Mouse (Mus musculus) lung, postnatal 10 days (tissue): ENCODE results near the gene Ralbp1.

ENCODE experiments used
- DNase-seq: peaks from one replicate; pipeline ENCODE4 v3.0.0; 2021

Gene Ralbp1

DNA sequence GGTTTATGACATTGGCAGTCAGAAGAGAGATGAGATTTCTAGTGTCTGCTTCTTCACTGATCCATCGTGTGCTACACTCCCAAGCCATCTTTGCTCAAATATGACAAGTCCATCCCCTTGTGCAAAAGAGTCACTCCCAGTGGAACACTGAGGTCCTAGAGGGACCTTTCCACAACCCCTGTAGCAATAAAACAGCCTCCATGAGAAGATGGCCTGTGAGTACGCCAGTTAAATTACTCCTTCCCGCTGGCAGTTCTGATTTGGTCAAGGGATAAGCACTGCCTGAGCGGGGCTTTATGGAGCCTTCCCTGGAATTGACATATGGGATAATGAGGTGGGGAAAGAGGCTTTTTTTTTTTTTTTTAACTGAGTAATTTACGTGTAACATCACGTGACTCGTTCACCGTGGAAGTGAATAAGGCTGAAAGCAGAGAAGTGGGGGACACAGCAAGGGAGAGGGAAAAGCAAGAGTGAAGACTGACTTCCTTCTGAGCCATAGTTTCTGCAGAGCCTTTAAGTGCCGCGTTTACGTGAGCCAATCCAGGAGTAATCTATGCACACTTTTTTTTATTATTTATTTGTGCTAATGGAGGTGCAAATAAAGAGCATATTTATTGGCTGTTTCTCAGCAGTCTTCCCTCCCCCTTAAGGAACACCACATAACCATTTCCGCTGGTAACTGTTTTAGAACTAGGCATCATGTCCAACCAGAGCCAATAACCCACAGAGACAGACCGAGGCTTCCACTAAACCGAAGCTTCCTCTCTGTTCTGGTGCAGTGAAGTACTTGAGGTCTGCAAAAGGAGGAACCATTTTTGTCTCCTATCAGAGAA, at the start of gene Ralbp1:
Gene Ralbp1 (minus strand): TSS at position 102 of the 833 bp plus-strand sequence.
- peak; percentile 28 for DNase-seq

DNA sequence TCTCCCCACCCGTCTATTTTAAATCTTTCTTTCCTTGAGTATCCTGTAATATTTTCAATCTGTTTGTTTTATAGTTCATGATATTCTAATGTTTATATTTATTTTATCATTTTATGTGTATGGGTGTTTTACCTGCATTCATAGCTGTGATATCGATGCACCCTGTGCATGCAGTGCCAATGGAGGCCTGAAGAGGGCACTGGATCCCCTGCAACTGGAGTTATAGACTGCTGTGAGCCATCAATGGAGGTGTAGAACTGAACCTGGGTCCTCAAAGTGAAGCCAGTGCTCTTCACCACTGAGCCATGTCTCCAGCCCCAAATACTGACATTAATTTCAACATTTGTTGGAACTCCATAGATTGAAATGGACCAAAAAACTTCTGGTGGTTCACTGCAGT, 48.1 kb upstream of the Ralbp1 start:
- no peak for DNase-seq

DNA sequence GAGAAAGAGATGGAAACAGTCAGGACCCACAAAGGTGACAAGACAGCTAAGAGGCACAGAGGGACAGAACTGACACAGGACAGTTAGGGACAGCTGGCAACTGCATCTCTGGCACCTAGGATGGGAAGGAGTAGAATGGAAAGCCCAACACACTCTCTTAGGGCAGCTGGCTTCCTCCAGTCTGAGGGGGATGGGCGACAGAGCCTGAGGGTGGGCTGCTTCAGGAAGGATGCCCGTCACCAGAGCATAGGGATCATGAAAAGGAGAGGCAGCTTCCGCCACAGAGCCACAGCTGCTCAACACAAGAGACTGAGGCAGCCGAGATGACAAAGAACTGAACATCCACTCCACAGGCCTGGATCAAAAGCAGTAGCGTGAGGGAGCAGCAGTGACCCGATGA, 45.9 kb upstream of the Ralbp1 start:
- DNase-seq = peak; percentile 40

DNA sequence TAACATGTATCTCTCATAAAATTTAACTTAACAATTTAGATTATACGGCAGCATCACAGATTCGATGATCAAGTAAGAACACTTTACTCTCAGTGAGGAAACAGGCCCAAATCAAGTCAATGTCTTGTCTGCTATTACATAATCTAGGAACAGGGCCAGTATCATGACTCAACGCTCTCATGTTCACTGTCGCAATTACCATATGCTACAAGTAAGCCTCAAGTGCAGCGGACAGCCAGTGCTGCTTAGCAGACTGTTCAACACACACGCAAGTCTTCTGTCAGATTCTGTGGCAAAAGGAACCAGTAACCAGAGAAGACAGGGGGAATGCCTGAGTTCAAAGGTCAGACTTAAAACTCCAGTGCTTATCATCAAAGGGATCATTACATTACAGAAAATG, 45.4 kb upstream of the Ralbp1 start:
- DNase-seq = peak; percentile 81

DNA sequence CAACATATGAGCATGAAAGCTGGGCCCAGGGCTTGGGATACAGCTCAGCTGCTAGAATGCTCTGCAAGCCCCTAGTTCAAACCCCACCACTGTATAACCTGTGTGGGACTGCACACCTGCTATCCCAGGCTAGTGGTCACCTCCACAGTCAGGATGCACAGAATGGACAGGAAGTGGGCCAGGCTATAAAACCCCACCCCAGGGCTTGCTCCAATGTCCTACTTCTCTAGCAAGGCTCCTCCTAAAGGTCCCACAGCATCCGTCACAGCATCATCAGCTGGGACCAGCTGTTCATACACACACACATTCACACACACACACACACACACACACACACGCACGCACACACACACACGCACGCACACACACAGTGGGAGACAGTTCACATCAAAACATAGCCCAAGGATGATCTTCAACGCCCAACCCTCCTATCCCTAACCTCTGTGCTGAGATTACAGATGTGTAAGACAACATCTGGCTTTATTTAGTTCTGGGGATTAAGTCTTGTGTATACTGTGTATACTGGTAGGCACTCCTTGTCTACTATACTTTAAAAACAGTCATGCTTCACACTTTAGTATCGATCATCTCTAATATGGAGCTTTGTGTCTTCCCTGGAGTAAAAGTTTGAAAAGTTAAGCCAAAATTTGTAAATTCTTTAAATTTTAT, 44.7 kb upstream of the Ralbp1 start:
- DNase-seq = no peak

DNA sequence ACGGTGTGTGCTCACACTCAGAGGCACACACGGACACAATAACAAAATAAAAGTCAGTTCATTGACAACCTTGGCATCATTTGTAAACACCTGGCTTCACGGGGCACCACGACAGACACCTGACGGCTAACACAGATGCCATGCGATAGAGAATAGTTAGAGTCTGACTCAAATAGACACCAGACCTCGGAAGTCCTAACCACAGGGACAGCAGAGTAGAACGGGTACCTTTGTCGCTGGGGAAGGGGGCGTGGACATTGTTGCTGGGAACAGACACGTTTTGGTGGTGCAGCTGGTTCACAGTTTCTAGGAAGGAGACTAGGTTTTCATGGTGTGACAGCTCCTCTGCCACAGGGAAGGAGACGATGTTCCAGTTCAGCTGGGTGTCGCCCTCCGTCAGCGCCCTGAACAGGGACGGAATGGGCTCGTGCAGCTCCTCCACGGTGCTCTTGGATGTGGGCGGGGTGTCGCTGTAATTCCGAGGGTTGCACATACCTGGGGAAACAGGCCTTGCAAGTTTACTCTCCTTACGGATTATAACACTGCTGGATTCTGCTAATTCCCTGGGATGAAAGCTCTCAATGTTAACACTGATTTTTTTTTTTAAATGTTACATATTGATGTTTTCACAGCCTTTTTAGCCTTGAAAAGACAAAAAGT, 43.9 kb upstream of the Ralbp1 start:
- DNase-seq = peak; percentile 63

DNA sequence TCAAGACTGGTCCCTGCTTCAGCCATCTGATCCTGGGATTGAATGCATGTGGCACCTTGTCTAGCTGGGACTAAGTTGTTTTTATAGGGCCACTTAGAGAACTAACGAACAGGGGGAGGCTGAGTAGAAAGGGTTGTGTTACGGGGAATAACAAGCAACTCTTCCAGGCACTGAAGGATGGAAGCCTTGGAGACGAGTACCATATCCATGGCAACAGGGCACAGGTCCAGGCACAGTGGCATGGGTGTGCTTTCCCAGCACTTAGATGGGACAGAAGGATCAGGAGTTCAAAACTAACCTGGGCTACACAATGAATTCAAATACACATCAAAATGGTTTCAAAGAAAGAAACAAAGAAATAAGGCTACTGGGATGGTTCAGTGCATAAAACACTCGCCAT, 41.5 kb upstream of the Ralbp1 start:
- DNase-seq = no peak

DNA sequence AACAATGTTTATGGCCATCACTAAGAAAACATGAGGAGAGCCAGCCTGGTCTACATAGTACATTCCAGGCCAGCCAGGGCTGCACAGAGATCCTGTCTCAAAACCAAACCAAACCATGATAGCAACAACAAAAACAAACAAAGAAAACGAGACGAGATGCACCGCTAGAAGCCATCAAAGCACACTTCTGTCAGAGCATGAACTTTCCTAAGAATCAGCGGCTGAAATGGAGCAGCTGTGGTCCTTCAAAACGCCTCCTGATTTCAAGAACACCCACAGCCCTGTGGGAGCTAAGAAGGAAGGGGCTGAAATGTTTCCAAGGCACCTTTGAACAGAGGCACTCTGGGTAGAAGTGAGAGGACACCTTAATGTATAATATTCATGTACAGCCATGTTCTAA, 38.6 kb upstream of the Ralbp1 start:
- DNase-seq = peak; percentile 61

DNA sequence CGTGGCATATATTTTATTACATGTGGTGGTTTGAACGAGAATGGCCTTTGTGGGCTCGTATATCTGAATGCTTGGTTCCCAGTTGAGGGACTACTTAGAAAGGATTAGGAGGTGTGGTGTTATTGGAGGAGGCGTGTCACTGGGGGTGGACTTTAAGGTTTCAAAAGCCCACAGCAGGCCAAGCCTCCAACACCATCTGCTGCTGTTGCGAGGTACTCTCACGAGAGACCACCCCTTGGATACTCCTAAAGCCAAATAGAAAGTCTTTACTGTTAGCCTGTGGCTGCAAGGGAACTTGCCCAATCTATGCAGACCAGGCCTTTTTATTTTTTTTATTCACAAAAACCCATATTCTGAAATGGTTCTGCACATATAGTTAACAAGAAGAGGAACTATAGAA, 36.4 kb upstream of the Ralbp1 start:
- no peak for DNase-seq

DNA sequence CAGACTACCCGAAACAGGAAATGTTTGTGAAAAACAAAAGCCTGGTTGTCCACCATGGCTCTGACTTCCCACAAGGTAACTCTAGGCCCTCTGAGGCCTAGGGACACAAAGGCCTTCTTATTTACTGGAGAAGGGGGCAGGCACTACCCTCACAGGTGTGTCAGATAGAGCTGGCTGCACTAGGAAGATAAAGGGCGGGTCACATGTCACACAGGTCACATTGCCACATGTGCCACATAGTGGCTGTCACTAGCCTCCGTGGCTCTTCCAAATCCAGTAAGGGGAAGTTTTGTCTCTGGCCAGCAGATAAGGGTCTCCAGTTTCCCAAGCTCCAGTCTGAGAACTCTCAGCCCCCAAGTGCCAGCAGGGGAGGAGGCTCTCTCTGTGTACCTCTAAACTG, 33.6 kb upstream of the Ralbp1 start:
- no peak for DNase-seq

DNA sequence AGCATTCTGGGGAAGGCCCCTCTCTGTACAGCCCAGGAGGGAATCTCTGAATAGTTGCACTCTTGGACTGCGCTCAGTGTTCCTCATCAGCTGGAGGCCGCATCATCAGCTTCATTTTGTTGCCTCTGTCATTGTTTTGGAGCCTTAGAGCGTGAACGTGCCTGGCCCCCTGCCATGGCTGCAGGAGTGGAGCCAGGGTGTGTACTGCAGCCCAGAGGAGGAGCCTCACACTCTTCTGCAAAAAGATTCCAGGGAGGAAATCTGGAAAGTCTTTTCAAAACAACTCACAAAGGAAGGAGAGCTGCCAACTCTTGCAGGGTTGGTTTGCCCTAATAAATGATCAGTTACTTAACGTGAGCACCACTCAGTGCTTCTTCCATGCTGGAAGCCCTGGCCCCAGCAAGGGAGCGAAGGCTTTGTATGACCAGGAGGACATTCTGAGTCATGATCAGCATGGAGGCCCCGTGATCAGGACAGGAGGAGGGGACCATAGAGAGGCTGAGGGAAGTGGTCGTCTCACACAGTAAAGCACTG, 30.6 kb upstream of the Ralbp1 start:
- peak; percentile 95 for DNase-seq

DNA sequence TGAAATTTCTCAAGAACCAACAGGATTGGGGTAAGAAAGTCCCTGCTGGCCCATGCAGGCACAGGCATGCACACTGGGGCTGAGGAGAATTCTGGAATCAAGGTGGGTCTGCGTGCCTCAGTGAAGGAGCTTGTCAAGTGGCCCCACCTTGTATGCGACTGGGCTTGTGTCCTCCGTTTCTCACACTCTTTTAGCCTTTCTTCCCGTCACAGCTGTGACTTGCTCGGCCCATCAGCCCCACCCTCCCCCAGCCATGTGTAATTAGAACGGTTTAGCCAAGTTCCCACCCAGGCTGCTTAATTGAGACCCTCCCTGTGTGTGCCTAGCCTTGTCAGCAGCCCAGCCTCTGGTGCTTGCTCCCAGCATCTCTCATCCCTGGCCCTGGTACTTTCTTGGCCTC, 28.5 kb upstream of the Ralbp1 start:
- peak; percentile 35 for DNase-seq

DNA sequence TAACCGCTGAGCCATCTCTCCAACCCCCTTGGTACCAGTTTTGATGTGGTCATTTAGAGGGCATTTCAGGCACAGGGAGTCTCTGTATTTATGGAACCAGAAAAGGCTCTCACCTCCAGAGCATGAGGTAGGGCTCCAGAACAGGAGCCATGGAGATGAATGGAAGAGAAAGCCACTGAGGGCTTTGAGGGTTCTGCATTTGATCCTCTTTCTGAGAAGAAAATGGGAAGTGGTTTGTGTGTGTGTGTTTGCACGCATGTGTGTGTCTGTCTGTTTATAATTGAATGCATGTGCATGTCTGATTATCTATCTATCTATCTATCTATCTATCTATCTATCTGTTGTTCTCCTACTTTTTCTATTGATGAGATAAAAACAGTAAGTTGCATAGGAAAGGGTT, 26.6 kb upstream of the Ralbp1 start:
- no peak for DNase-seq

DNA sequence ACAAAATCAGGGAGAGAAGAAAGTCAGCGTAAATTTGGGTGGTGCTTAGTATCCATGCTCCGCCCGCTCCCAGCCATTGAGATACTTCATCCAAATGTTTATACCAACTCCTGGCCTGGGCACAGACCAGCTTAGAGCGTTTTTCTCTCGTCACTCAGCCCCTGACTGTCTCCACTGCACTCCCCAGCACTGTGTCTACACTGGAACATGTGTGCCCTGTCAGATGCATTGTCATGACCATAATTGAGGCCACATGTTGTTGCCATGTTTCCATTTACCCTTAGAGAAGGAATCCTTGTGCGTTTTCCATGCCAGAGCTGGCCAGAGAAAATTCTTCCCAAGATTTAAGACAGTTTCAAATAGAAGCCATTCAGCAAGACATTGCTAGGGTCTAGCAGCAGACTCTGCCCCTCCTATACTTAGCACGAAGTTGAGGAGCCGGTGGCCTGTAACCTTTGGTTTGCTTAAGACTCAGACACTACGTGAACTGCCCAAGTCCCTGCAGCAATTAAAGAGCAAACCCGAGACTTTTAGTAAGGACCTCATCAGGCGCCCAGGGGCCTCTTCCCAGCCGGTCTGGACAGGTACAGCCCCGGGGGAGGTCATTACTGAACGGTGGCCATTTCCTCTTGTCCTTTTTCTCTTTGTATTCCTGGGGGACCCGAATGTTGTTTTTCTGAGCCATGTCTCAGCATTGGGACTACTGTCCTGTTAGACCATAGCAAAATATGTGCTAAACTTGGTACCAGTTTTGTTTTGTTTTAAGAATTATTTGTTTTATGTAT, 25.9 kb upstream of the Ralbp1 start:
- DNase-seq = no peak

DNA sequence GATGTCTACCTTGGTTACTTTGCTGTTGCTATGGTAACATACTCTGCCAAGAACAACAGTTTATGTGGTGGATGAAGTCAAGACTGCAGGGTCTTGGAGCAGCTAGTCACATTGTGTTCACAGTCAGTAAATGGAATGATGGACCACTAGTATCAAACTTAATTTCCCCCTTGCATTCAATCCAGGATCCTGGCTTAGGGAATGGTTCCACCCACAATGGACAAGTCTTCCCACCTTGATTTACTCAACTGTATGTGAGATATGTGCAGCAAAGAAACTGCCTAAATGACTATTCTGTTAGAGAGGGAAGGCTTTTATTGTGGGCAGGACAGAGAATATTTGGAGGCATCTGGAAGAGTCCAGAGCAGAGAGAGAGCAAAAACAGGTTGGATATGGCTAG, 22.7 kb upstream of the Ralbp1 start:
- no peak for DNase-seq

DNA sequence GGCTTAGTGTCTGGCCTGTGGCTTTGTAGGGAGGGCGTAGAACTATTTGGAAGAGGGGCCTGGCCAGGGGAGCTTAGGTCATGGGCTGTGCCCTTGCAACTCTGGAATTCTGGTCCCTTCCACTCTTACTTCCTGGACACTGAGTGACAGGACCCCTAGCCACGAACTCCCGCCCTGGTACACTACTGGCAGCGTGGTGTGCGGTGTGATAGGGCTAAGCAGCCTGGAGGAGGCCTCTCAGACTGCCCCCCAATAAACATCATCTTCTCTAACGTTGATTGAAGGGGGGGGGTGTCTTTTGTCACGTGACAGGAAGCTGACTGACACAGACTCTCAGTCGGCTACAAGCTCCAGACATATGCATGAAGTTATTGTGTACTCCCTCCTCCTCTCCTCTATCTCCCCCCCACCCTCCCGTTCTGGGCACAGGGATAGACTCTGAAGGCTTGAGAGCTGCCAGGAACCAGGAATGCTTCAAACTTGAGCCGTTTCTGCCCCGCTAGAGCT, 21.4 kb upstream of the Ralbp1 start:
- peak; percentile 65 for DNase-seq

DNA sequence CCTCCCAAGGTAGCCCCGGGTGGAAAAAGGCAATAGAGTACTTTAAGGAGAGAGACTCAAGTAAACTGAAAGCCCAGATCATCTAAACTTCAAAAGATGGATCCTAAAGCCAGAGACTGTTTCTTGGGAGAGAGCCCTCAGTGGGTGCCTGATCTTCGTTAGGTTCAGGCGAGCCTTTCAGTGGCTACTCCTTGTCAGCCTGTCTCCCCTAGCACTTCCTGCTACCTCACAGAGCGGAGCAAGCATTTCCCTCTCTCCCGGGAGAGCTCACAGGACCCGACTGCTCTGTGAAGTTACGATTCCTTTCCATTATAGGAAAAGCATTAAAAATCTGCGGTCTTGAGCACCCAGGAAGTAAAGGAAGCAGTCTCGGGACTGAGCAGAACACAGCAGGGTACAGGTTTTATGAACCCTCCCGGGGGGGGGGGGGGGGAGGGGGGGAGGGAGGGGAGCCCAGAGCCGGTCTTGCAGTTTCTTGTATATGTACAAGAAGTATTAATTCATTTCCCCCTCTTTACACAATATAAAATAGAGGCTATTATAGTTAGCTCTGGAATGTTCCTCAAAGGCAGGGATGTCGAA, 20.8 kb upstream of the Ralbp1 start:
- no peak for DNase-seq

DNA sequence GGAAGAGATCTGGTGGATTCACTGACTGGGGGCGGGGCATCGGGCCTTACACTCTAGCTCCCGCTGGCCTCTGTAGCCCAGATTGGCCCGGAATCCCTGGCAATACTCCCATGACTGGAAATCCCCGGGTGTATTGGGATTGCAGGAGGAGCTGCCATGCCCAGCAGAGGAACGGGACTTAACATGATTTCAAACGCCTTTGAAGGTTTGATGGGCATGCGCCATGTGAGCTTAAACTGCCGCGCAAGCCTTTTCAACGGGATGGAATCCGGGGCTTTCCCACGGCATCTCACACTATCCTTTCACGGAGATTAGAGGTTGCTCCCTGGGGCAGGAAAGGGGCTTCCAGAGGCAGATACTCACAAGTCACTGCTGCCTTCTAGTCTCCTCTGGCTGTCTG, 19.6 kb upstream of the Ralbp1 start:
- DNase-seq = peak; percentile 14

DNA sequence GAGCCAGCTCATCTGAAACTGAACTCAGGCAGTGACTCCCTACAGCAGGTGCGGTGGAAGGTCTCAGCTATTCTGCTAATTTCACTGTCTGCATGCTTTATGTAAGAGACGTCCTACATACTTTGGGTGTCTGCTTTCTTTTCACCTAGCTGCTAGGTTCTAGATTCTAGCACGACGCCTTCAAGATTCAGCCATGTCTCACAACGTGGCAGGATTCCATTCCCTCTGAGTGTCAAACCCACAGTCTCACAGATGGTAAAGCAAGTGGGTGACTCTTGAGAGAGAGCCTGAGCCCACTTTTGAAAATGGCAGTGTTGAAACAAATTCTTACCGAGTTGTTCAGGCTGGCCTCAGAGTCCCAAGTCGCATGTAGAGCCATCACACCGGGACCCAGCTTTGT, 18.2 kb upstream of the Ralbp1 start:
- DNase-seq = no peak

DNA sequence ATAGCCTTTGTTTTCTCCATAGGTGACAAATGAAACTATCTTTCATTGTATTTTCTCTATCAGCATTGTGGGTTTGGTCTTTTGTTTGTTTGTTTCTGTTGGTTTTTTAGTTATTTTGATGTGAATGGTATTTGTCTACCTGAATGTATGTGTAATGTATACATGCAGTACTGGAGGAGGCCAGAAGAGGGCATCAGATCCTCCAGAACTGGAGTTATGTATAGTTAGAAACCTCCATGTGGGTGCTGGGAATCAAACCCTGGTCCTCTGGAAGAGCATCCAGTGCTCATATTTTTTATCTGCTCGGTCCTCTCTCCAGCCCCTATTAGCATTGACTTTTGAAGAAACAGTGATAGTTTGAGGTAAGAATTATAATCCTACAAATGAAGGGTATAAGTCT, 17.4 kb upstream of the Ralbp1 start:
- no peak for DNase-seq

DNA sequence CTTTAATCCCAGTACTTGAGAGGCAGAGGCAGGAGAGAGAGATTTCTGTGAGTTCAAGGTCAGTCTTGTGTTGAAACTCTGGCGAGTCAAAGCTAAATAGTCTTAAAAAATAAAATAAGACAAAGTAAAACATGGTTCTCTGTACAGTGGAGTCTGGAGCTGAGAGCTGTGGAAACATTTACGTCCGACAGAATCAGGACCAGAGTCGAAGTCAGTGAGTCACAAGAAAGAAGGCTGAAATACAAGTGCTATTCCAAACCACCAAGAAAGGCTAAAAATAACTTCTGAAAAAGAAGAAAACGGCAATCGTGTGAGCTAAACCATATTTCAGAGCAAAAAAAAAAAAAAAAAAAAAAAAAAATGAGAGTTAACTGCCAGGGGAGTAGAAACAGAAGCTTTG, 16.7 kb upstream of the Ralbp1 start:
- no peak for DNase-seq

DNA sequence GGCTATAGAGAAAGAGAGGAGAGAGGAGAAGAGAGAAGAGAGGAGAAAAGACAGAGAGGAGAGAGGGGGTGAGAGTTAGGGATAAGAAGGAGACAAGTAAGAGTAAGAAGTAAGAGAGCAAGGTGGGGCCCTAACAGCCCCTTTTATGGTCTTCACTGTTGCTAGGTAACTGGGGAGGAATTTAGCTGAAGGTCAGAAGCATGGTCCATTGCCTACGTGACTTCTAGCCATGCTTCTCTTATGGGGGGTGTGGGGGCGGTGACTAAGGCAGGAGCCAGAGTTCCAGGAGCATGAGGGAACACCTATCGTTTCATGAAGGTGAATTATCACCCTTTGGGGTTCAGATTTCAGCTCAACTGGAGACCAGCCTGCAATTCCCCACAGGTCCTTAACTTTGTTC, 10.4 kb upstream of the Ralbp1 start:
- no peak for DNase-seq
